Mouse (Mus musculus) midbrain, embryonic 11.5 days (tissue): ENCODE results near the gene Efcc1. TPM values are rescaled to one million over a fixed set of nuclear protein-coding genes. Genes with fewer than 3 reads are reported as not detected.

Experiments used
- ATAC-seq: fragments of 200-750 bp; cut with Nextera tagmentation; 2 replicates; pipeline ENCODE4 v1.8.0; 2017; ENCODE audit warnings: moderate TSS enrichment, moderate library complexity; ENCODE audit not compliant: low FRiP score
- DNase-seq: peaks from one replicate; pipeline ENCODE4 v3.0.0; 2015; ENCODE audit warnings: low spot score; ENCODE audit errors: missing footprints
- H3K27ac ChIP-seq: fragments of 300-500 bp; sonication (generic); 2 replicates; pipeline ENCODE4 v1.5.1; 2014; ENCODE audit warnings: low read depth, low read length
- H3K27me3 ChIP-seq: fragments of 300-500 bp; sonication (generic); 2 replicates; pipeline ENCODE4 v1.6.1; 2014; ENCODE audit warnings: mild to moderate bottlenecking, low read length, moderate library complexity, mixed read lengths; ENCODE audit not compliant: control insufficient read depth, insufficient read depth
- H3K36me3 ChIP-seq: fragments of 300-500 bp; sonication (generic); 2 replicates; pipeline ENCODE4 v1.6.1; 2014; ENCODE audit warnings: mild to moderate bottlenecking, low read length, moderate library complexity, mixed read lengths; ENCODE audit not compliant: control insufficient read depth, insufficient read depth
- H3K4me1 ChIP-seq: fragments of 300-500 bp; sonication (generic); 2 replicates; pipeline ENCODE4 v1.6.1; 2014; ENCODE audit warnings: low read length; ENCODE audit not compliant: control insufficient read depth, insufficient read depth
- H3K4me2 ChIP-seq: fragments of 300-500 bp; sonication (generic); 2 replicates; pipeline ENCODE4 v1.6.1; 2014; ENCODE audit warnings: mild to moderate bottlenecking, moderate library complexity
- H3K4me3 ChIP-seq: fragments of 300-500 bp; sonication (generic); 2 replicates; pipeline ENCODE4 v1.5.1; 2014; ENCODE audit warnings: low read depth, low read length
- H3K9ac ChIP-seq: fragments of 300-500 bp; sonication (generic); 2 replicates; pipeline ENCODE4 v1.6.1; 2014; ENCODE audit warnings: low read length
- H3K9me3 ChIP-seq: fragments of 300-500 bp; sonication (generic); 2 replicates; pipeline ENCODE4 v1.6.1; 2016; ENCODE audit warnings: low read length; ENCODE audit not compliant: control insufficient read depth
- WGBS: fragments of 180-500 bp; shearing (Covaris S2); extraction: QIAGEN DNeasy Blood & Tissue Kit; methylation state at CpG from one replicate; pipeline ENCODE4 v1.1.7; 2014; 5-methylcytosine and 5-hydroxymethylcytosine counted together
- polyA plus RNA-seq: library from polyadenylated mRNA; unstranded; fragments of >200 nt; fragmentation: Nextera tagmentation; extraction: Ambion mirVana; gene quantifications from 2 replicates; pipeline ENCODE4 v1.2.1, GENCODE M21; 2014

The Efcc1 gene
- polyA plus RNA-seq, 1 experiment from 2014 or later = 6.4 TPM

DNA sequence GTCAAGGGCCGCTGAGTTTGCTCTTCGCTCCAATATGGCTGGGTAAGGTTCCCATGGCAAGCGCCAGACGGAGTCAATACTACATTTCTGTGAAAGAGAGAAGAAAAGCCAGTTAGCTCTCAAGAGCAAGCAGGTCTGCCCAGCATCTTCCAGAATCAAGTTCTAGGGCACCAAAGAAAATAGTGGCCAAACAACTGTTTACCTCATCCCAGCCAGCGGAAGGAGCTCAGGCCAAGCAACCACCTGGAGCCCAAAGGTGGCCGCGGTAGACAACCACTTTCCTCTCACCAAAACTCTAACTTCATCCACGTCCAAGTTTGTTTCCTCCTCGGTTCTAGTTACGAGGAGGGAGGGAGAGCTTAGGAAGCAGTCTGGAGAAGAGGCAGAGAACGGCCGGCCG, 528 bp upstream of the Efcc1 start:
- 16% methylated on average over 13 of the region's 13 CpGs for WGBS
- peak; percentile 94 for DNase-seq
- Histone ChIP-seq H3K9ac (peak overlapping the region; percentile 80; the same call in 1 of the 2 replicates), H3K9me3 (no peaks in the 10 kb centered on the region), H3K27ac (no peak overlapping the region), H3K36me3 (no peaks in the 10 kb centered on the region), H3K4me3 (peak overlapping the region; percentile 57), H3K4me2 (peak overlapping the region; percentile 95), H3K4me1 (peaks cover 32% of the 10 kb centered on the region), H3K27me3 (peaks cover 30% of the 10 kb centered on the region)
- ATAC-seq = no peak

DNA sequence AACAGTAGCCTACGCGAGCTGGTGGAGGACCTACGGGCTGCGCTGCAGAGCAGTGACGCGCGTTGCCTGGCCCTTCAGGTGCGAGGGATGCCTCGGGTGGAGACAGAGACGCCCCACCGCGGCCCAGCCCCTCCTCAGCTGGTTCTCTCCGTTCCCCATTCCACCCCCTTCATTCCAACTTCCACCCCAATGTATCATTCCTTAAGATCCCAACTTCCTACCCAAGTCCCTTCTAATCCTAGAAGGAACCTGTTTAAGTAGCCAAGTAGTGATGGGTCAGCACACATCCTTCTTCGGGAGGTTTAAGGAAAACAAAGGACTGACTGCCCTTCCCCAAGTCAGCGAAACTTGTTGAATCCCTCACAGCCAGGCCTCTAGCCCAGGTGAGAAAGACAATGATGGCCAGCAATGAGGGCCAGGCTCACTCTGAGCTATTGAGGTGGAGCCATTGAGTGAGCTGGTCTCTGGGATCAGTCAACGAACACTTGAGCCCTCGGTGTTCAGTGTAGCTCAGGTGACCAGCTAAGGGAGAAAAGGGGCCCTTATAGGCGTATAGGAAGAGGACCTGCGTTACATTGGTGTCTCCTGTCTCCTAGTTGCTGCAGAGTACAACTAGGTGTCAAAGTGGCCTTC, 910 bp downstream of the Efcc1 start:
- Histone ChIP-seq H3K9ac (peak overlapping the region; percentile 80), H3K4me2 (peak overlapping the region; percentile 95), H3K36me3 (no peaks in the 10 kb centered on the region), H3K4me3 (peak overlapping the region; percentile 57), H3K4me1 (peaks cover 30% of the 10 kb centered on the region), H3K27me3 (peaks cover 30% of the 10 kb centered on the region), H3K9me3 (no peaks in the 10 kb centered on the region), H3K27ac (no peak overlapping the region)
- DNase-seq (peak; percentile 96), ATAC-seq (no peak)
- 2% methylated on average over 19 of the region's 19 CpGs for WGBS

DNA sequence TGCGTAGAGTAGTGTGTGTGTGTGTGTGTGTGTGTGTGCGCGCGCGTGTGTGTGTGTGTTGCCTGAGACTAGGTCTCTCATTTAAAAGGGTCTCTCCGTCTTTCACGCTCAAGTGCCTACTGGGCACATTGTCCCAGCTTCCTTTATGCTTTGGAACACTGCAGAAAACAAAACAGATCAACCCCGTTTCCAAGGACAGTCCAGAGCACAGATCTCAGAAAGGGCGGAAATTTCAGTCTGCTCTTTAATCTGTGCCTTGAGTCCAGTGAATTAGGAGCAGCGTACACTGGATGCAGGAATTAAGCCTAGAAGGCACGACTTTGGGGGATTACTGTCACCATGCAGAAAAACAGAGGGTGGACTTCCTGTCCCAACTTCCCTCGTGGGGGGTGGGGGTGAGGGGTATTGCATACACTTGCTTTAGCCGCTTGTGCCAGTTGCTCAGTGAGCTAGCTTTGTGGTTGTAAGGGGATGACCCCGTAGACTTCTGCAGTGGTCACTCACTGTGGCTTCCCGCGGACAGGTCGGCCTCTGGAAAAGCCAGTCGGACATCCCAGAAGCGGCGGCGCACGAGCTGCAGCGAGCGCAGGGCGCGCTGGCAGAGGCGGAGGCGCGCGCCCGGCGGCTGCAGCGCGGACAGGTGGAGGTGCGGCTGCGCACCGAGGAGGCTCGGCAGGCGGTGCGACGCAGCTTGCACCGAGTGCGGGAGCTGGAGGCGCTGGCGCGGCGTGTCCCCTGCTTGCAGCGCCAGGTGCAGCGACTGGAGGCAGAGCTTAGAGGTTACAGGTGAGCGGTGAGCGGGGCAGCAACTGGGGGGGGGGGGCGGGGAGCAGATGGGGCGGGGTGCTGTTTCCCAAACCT, 1.7 kb downstream of the Efcc1 start:
- no peak for ATAC-seq
- WGBS = 3% methylated on average over 36 of the region's 53 CpGs

DNA sequence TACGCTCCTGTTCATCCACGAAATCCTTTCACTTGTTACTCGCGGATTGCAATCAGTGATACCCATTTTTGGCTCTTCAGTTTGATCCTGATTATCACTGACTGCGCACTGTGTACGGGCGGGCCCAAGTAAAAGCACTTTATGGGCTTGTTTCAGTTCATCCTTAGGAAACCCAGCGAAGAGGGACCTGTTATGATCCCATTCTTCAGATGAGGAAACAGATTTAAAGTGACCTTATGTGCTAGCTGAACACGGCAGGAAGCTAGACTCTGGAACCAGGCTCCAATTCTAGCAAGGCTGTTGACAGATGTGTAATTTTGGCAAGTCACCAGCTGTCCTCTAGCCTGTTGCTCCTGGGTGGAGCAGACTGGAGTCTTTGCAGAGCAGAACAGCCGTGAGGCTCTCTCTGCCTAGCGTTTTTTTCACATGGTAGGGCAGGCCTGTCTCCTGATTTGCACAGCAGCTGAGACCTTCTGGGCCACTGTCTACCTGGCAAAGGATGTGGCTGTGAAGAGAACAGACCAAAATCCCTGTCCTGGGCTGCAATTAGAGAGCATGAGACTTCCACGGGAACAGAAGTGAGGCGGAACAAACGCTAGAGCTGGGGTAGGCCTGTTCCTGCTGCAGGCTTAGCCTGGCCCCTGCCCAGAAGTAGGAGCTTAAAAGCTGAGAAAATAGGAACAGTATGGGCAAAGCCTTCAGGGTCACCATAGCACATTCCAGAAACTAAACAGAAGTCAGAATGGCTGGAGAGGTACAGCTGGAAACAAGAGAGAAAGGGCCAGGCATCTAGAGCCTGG, 2.7 kb downstream of the Efcc1 start:
- no peak for ATAC-seq
- no peaks in the 10 kb centered on the region for H3K36me3 ChIP-seq
- peak; percentile 93 for DNase-seq
- H3K27ac ChIP-seq = no peak overlapping the region
- peaks cover 41% of the 10 kb centered on the region for H3K4me1 ChIP-seq
- H3K9me3 ChIP-seq = no peaks in the 10 kb centered on the region
- no peak overlapping the region for H3K9ac ChIP-seq
- H3K4me3 ChIP-seq = peak overlapping the region; percentile 57
- WGBS = 26% methylated on average over 14 of the region's 14 CpGs
- H3K4me2 ChIP-seq = peak overlapping the region; percentile 95
- peaks cover 30% of the 10 kb centered on the region for H3K27me3 ChIP-seq

More for the DNA sequence above, 1.7 kb downstream of the Efcc1 start:
- Histone ChIP-seq H3K27me3 (peaks cover 30% of the 10 kb centered on the region), H3K4me2 (peak overlapping the region; percentile 95), H3K9me3 (no peaks in the 10 kb centered on the region), H3K27ac (no peak overlapping the region), H3K4me1 (peaks cover 31% of the 10 kb centered on the region), H3K9ac (peak overlapping the region; percentile 43; the same call in 1 of the 2 replicates), H3K36me3 (no peaks in the 10 kb centered on the region), H3K4me3 (peak overlapping the region; percentile 57)
- DNase-seq = peak; percentile 95

DNA sequence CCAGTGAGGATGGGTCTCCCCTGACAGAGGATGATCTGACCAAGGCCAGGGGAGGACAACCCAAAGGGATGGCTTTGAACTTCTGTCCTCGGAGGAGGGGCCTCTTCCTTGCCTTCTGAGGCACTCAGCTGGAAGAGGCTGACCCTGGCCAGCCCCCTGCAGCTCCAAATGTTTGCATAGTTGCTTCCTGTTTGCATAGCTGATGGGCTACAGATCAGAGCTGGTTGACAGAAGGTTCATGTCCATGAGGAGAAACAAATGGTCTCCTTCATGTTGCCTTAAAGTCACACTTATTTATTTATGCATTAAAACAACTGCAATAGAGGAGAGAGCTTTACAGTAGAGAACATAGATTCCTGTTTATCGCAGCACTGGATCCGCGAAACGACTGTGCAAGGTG, 3.5 kb downstream of the Efcc1 start:
- peaks cover 49% of the 10 kb centered on the region for H3K4me1 ChIP-seq

DNA sequence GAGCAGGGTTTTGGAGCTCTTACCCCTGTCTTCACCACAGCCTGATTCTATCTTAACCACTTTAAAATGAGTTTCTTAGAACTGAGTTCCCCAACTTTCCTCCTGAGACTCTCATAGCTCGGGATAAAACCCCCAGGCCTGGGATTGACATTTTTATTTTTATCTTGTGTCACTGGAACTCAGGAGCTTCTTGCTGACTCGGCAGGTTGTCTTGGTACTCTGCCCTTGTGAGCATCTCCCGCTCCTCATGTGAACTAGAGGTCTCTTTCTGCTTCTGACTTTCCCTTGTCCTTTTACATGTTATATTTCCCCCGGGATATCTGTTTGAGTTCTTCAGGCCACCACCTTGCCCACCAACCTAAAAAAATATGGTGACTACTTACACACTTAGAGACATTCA, 6.3 kb downstream of the Efcc1 start:
- Histone ChIP-seq H3K4me3 (no peak overlapping the region), H3K4me1 (peaks cover 42% of the 10 kb centered on the region), H3K9ac (no peak overlapping the region), H3K36me3 (no peaks in the 10 kb centered on the region), H3K27me3 (peaks cover 21% of the 10 kb centered on the region), H3K27ac (no peak overlapping the region), H3K9me3 (no peaks in the 10 kb centered on the region), H3K4me2 (no peak overlapping the region)
- no peak for ATAC-seq
- no peak for DNase-seq
- 85% methylated on average over 4 of the region's 4 CpGs for WGBS

More for the DNA sequence above, 3.5 kb downstream of the Efcc1 start:
- no peak overlapping the region for H3K4me3 ChIP-seq
- ATAC-seq (no peak), DNase-seq (no peak)
- no peaks in the 10 kb centered on the region for H3K9me3 ChIP-seq
- peaks cover 30% of the 10 kb centered on the region for H3K27me3 ChIP-seq
- no peaks in the 10 kb centered on the region for H3K36me3 ChIP-seq
- H3K4me2 ChIP-seq = no peak overlapping the region
- H3K9ac ChIP-seq = no peak overlapping the region
- WGBS = 67% methylated on average over 5 of the region's 5 CpGs
- H3K27ac ChIP-seq = no peak overlapping the region

DNA sequence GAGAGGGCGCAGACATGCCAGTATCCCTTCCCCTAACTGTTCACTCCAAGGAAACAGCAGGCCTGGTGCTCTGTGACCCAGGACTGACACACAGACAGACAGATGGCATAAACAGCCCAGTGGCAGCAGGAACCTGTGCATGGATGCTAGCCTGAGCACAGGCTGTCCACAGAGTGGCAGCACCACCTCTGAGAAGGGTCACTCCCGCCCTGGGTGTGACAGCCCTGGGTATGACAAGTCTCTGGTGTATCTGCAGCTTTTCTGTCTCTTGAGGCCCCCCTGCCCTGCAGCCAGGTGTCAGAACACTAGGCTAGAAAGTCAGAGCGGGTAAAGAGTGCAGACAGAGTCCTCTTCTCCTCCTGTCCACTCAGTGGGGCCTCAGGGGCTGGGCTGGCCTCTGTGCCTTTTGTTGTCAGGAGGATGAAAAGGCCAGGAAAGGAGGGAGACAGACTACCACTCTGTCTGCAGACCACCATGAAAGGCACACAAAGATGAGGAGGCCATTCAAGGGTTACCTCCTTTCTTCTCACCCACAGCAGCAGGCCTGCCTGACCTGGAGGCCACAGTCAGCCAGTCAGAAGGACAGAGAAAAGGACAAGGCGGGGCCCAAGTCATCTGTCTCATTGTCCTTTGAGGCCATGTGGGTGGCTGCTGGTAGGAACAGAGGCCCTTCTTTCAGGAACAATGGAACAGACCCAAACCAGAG, 7.4 kb downstream of the Efcc1 start:
- peak overlapping the region; percentile 44 for H3K9ac ChIP-seq
- H3K27me3 ChIP-seq = peaks cover 9% of the 10 kb centered on the region
- peaks cover 31% of the 10 kb centered on the region for H3K4me1 ChIP-seq
- peak; percentile 94 for DNase-seq
- no peaks in the 10 kb centered on the region for H3K9me3 ChIP-seq
- no peaks in the 10 kb centered on the region for H3K36me3 ChIP-seq
- H3K4me2 ChIP-seq = peak overlapping the region; percentile 10; the same call in 1 of the 2 replicates
- ATAC-seq = peak; percentile 87
- H3K4me3 ChIP-seq = no peak overlapping the region
- H3K27ac ChIP-seq = peak overlapping the region; percentile 81
- whole genome bisulfite sequencing = 27% methylated on average over 4 of the region's 4 CpGs

DNA sequence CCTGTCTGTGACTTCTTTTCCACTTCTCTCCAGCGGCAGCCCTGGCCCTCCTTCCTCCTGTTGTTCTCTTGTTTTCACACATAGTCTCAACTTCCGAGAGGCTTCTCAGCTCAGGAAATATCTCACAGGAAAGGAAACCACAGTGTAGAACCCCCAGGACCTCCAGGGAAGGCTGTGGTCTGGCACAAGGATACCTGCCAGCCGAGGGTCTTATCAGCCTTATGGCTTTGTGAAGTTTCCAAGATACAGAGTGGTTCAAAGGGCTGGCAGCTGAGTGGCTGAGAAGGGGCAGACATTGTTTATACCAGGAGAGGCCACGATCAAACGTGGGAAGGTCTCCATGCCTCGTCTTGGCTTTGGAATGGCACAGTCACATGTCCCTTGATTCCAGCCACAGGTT, 9.2 kb downstream of the Efcc1 start:
- peaks cover 21% of the 10 kb centered on the region for H3K4me1 ChIP-seq
- no peaks in the 10 kb centered on the region for H3K36me3 ChIP-seq
- H3K4me3 ChIP-seq = no peak overlapping the region
- DNase-seq = no peak
- H3K27me3 ChIP-seq = no peaks in the 10 kb centered on the region
- ATAC-seq = no peak
- no peak overlapping the region for H3K27ac ChIP-seq
- no peak overlapping the region for H3K4me2 ChIP-seq
- 72% methylated on average over 6 of the region's 6 CpGs for WGBS
- no peaks in the 10 kb centered on the region for H3K9me3 ChIP-seq
- no peak overlapping the region for H3K9ac ChIP-seq
